Mouse (Mus musculus) right cerebral cortex, adult 2 months (tissue): ENCODE measurements around the gene Scpep1.
"Not testable (repeated sequence)": the region's sequence is repeated elsewhere in the genome, so short reads cannot be mapped to it uniquely, and the experiment has no call there.

Experiments
- DNase-seq, 2 experiments: peaks; one replicate each; pipeline ENCODE4 v3.0.0; 2021 to 2022; ENCODE audit warnings: low spot score in 2 of 2

The Scpep1 gene

DNA sequence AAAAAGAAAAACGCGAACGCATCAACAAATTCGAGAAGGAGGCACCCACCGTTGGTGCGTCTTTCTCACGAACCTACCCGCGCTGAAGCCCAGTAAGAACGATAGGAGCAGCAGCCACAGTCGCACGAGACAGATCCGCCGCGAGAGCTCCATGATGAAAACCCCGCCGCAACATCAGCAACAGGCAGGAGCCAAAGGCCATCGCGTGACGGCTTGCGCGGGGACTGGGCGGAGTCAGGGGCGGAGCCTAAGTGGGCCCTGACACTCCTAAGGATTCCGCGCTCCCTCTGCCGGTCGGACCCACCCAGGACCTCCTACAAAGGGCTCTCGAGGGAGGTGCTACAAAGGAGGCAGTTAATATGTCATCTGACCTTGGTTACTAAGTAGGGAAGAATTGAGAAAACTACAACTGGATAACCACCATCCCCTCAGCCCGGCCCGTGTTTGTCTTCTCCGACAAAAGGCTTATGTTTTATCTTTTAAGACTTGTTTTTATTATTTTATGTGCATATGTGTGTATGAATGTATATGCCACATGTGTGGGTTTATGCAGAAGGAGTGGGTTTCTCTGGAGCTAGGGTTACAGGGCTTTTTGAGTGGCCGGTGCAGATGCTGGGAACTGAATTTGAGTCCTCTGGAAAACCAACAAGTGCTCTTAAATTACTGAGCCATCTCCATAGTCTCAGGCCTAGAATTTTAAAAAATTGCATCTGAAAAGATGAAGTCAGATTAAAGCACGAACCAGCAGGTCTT, at the start of gene Scpep1:
Scpep1 (minus strand) TSS at position 249 of the 753 bp plus-strand sequence.
- DNase-seq = peak; percentile 95 to 97

GRCm38 (mm10) chr11:89003726-89004125, 48.5 kb upstream of the Scpep1 start:
- DNase-seq = no peak

DNA sequence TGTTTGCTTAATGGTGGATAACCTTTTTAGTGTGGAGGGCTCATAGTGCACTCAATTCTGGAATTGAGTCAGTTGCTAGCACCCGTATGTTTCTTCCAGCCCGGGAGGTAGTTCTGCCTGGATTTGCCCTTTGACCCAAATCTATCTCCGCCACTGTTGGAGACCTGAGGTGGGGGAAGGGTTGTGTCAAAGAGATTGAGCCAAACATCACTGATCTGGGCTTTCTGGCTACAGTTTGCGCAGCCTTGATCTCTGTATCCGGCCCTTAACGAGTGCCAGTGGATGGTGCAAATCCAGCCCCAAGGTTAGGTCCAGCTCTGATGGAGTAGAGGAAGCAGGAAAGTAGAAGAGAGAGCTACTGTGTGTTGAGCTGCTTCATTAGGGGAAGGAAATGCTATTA, 47.8 kb upstream of the Scpep1 start:
- no peak for DNase-seq

GRCm38 (mm10) chr11:89002621-89003020, 47.4 kb upstream of the Scpep1 start:
- DNase-seq = no peak

GRCm38 (mm10) chr11:89002068-89002467, 46.8 kb upstream of the Scpep1 start:
- no peak for DNase-seq

DNA sequence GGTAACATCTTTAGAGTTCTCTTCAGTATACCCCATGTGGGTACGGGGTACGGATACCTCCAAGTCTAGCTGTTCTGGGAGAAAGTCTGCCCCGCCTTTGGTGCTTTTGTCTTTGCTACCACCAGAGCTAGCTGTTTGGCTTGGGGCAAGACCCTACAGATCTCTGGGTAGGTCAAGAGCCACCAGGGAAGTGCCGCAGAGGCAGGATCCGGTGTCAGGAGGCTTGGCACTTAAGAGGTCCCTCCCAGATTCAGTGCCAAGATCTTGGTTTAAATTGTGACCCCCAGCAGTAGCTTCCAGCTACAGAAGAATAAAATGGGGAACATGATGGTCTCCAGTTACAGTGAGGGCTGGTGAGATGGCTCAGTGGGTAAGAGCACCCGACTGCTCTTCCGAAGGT, 46.3 kb upstream of the Scpep1 start:
- no peak for DNase-seq

- no peak for DNase-seq
These were observed 45.2 kb upstream of the Scpep1 start for GRCm38 (mm10) chr11:89000527-89000819.

GRCm38 (mm10) chr11:88999723-89000526, 44.7 kb upstream of the Scpep1 start:
- DNase-seq = no peak

DNA sequence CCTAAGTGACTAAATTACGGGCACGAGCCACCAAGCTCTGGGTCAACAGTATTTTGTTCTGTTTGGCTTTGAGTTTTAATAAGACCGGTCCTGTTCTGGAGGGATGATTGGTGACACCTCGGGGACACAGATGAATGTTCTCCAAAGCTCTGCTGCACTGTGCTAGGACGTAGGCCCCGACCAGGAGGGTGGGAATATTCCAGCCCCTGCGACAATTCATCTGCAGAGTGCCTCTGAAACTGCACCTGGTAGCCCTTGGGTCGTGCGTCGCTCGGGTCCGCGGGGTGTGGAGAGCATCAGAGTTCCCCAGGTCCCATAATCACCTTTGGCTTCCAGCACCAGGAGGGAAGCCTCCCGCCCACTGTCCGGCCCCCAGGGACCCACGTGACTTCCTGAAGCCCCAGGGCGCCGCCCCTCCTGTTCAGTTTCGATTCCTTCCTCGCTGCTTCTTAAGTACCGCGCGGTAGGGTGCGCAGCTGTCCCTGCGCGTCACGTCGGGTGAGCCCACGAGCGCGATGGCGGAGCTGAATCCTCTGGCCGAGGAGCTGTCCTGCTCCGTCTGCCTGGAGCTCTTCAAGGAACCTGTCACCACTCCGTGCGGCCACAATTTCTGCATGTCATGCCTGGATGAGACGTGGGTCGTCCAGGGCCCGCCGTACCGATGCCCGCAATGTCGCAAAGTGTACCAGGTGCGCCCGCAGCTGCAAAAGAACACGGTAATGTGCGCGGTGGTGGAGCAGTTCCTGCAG, 43.9 kb upstream of the Scpep1 start, which contains the start of gene Trim25:
Trim25 (plus strand) TSS at position 403 of the 749 bp plus-strand sequence.
- DNase-seq = peak; percentile 35 to 44

DNA sequence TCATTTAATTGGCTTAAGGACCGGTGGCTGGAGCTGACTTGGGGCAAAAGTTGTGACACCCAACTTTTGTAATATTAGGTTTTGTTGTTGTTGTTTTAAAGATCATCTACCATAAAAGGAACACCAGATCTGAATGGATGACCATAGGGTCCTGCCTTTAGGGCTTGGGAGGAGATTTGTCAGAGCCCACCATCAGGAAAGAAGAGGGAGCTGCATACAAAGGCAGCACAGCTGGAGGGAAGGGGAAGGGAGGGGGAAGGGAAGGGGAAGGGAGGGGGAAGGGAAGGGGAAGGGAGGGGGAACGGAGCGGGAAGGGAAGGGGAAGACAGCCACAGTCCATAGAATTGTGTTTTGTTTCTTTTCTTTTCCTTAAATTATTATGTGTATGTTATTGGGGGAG, 43.1 kb upstream of the Scpep1 start:
- no peak for DNase-seq

GRCm38 (mm10) chr11:88997343-88997742, 42.1 kb upstream of the Scpep1 start:
- not testable (repeated sequence) for DNase-seq

DNA sequence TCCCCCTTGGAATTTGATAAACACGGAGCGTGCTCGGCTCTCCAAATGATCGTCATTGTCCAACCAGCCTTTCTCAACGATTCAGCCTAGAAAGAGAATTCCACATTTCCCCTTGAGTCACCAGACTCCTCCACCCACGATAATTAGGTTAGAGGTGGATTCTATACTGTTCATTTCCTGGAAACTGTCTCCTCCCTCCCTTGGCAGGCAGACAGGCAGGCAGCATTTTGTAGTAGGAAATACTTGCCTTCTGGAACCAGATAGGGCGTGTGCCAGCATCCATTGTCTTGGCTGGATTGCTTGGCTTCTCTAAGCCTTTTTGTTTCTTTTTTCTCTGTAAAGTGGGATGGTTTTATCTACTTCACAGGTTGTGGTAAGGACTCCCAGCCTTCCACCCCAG, 41.2 kb upstream of the Scpep1 start:
- no peak for DNase-seq

DNA sequence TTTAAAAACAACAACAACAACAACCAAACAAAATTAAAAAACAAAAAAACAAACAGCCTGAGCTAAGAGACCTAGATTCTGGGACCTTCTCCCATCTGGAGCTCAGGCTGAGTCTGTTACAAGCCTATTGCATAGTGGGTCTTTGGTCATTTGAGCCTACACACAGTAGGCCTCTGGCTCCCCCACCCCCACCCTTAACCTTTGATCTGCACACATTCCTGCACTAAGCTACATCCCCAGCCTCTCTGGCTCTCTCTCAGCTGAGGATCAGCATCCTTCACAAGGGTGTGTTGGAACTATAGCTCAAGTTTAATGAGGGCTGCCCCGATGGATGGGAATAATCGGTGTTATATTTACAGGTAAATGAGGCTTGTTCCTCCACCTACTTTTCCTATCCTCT, 40.4 kb upstream of the Scpep1 start:
- no peak for DNase-seq

DNA sequence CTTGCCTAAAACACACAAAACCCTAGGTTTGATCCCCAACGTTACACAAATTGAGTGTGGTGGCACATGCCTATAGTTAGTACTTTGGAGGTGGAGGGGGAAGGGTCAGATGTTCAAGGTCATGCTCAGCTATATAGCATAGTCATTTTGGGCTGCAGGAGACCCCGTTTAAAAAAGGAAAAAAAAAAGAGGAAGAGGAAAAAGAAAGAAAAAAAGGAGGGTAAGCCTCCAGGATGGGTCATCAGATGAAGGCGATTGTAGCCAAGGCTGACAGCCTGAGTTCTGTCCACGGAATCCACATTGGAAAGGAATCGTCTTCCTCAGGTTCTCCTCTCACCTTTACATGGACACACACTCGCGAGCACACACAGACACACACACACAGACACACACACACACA, 39.2 kb upstream of the Scpep1 start:
- DNase-seq = no peak

GRCm38 (mm10) chr11:88993625-88994024, 38.4 kb upstream of the Scpep1 start:
- DNase-seq = peak; percentile 43 to 47

GRCm38 (mm10) chr11:88993186-88993585, 37.9 kb upstream of the Scpep1 start:
- DNase-seq = no peak

GRCm38 (mm10) chr11:88989530-88989929, 34.3 kb upstream of the Scpep1 start:
- DNase-seq = no peak

DNA sequence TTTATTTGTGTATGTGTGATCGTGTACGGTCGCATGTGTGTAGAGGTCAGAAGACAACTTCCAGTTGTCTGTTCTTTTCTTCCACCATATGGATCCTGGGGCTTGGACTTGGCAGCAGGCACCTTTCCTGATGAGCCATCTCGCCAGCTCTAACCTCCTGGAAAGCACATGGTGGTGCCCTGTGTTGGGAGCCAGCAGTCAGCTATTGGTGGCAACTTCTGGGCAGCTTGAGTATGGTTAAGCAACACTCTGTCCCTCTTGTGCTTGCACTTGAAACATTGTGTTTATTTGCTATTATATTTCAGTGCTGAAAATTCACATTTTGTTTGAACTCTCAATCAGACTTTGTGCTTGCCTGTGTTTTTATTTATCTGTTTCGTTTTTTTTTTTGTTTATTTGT, 33.7 kb upstream of the Scpep1 start:
- DNase-seq = no peak

DNA sequence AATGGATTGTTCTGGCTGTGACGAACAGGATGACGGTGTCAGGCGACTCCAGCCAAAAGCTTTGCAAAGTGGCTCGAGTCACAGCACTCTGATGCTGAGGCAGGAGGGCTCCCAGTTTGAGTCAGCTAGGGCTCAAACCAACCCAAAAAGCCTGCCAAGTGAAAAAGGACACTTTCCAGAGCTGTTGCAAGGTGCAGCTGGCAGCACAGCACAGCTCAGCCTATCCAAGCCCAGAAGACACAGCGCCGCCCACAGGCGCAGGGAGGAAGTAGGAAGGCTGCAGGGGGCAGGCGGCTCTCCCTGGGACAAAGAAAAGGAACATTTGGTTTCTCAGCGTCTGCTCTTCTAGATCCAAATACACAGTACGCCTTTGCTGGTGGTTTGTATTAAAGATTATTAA, 31.4 kb upstream of the Scpep1 start:
- no peak for DNase-seq

- DNase-seq = no peak
These were observed 26.1 kb upstream of the Scpep1 start for GRCm38 (mm10) chr11:88981337-88981736.

DNA sequence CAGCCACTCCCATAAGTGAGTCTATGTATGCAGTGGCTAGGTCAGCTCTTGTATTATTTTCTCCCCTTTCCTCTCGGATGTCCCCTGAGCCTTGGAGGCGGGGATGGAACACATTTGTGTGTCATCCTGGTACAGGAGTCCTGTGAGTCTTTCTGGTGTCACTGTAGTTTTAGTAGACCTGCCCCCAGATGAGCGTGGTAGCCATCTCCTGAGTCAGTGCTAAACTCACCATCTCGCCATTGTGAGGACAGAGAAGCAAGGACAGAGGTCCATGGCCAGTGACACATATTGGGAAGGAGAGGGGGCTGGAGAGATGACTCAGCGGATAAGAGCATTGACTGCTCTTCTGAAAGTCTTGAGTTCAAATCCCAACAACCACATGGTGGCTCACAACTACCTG, 21.9 kb upstream of the Scpep1 start:
- no peak for DNase-seq

GRCm38 (mm10) chr11:88976320-88976719, 21.1 kb upstream of the Scpep1 start:
- DNase-seq = no peak
